Mouse (Mus musculus): ENCODE results near the gene Mterf2. TPM values are rescaled to one million over a fixed set of nuclear protein-coding genes. Genes with fewer than 3 reads are reported as not detected.

Mterf2 gene
- polyA plus RNA-seq (2012; rRNA removed): 2.7 and 5.0 TPM in 2 replicates

- DNase-seq (ENCODE audit: low read depth): peak; percentile 93
Observed at GRCm38 (mm10) chr10:85127395-85128287, at the start of gene Mterf2. TSS of gene Mterf2 (minus strand) at chr10:85128027.

- no peak for DNase-seq (ENCODE audit: low read depth)
Observed at GRCm38 (mm10) chr10:85176640-85177039, 48.8 kb upstream of the Mterf2 start.

GRCm38 (mm10) chr10:85165306-85165705 lies 37.5 kb upstream of the Mterf2 start:
- no peak for DNase-seq (ENCODE audit: low read depth)

- DNase-seq (ENCODE audit: low read depth): no peak
Observed at GRCm38 (mm10) chr10:85164791-85165190, 37.0 kb upstream of the Mterf2 start.

GRCm38 (mm10) chr10:85161745-85162351 lies 34.0 kb upstream of the Mterf2 start:
- DNase-seq (ENCODE audit: low read depth): peak; percentile 83

- DNase-seq (ENCODE audit: low read depth): no peak
Observed at GRCm38 (mm10) chr10:85159989-85160619, 32.3 kb upstream of the Mterf2 start.

GRCm38 (mm10) chr10:85157451-85157850 lies 29.6 kb upstream of the Mterf2 start:
- DNase-seq (ENCODE audit: low read depth): no peak

GRCm38 (mm10) chr10:85154195-85154594 lies 26.4 kb upstream of the Mterf2 start:
- DNase-seq (ENCODE audit: low read depth): no peak

GRCm38 (mm10) chr10:85149226-85149625 lies 21.4 kb upstream of the Mterf2 start:
- DNase-seq (ENCODE audit: low read depth): no peak

GRCm38 (mm10) chr10:85146282-85146681 lies 18.5 kb upstream of the Mterf2 start:
- no peak for DNase-seq (ENCODE audit: low read depth)

- no peak for DNase-seq (ENCODE audit: low read depth)
Observed at GRCm38 (mm10) chr10:85141465-85141864, 13.6 kb upstream of the Mterf2 start.

GRCm38 (mm10) chr10:85136573-85136972 lies 8.7 kb upstream of the Mterf2 start:
- no peak for DNase-seq (ENCODE audit: low read depth)

GRCm38 (mm10) chr10:85128453-85128852 lies 626 bp upstream of the Mterf2 start:
- DNase-seq (ENCODE audit: low read depth): no peak

- no peak for DNase-seq (ENCODE audit: low read depth)
Observed at GRCm38 (mm10) chr10:85125184-85125583, 2.6 kb downstream of the Mterf2 start.

- no peak for DNase-seq (ENCODE audit: low read depth)
Observed at GRCm38 (mm10) chr10:85114409-85114808, 13.4 kb downstream of the Mterf2 start.

GRCm38 (mm10) chr10:85103085-85103885 lies 24.5 kb downstream of the Mterf2 start:
- no peak for DNase-seq (ENCODE audit: low read depth)

GRCm38 (mm10) chr10:85102247-85103084 lies 25.4 kb downstream of the Mterf2 start, which contains the start of the genes Fhl4 and Tmem263:
TSS of gene Fhl4 (minus strand) at chr10:85102495.
TSS of gene Tmem263 (plus strand) at chr10:85102627.
- DNase-seq (ENCODE audit: low read depth): no peak

- DNase-seq (ENCODE audit: low read depth): no peak
Observed at GRCm38 (mm10) chr10:85101841-85102240, 26.0 kb downstream of the Mterf2 start.

- no peak for DNase-seq (ENCODE audit: low read depth)
Observed at GRCm38 (mm10) chr10:85071605-85072152, 56.1 kb downstream of the Mterf2 start.
